Mouse (Mus musculus) CD4-positive helper T cell, adult 2 months (primary cell): Measurements from ENCODE around the gene Cfap58.

Source experiments
- DNase-seq: peaks from one replicate; pipeline ENCODE4 v3.0.0-alpha.2; 2012; ENCODE audit warnings: low read depth, missing footprints, low spot score

The Cfap58 gene

DNA sequence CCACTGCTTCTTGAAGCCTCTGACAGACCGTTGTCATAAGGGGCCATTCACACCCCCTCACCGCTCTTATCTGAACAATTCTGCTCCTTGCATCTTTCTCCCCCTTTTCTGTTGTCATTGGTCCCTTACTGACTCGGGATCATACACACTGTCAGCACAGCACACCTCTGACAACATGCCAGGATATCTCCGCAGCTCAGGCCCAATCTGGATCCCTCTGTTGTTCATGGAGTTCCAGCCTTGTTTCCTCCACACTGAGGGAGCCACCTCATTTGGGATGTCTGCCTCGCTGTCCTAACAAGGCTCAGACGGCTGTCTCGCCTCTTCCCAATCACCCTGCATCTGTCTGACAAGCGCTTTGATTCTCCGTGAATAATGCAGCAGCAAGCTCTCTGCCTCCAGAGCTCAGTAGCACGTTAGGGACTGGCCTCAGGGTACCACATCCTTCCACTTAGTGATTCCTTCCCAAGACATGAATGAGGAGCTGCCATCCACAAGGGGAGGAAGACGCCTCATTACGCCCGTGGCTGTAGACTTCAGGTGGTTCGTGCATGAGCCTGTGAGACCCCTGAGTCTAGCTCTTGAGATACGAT, 40.7 kb downstream of the Cfap58 start:
- DNase-seq = no peak

DNA sequence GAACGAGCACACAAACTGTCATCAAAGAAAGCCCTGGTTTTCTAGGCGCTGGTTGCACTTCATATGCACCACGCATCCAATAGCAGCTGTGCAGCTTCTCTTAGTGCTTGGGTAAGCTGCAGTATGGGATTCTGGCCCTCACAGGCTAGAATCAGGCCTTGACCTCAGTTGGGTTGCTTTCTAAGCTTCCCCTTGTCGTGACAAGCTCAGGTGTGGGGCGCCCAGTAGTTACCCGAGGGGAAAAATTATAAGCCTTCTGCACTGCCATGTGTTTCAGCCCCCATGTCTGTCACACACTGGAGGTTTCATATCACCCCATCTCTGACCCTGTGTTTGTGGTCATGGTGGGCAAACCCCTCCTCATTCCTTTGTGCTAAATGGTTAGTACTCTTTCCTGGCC, 42.0 kb downstream of the Cfap58 start:
- no peak for DNase-seq

DNA sequence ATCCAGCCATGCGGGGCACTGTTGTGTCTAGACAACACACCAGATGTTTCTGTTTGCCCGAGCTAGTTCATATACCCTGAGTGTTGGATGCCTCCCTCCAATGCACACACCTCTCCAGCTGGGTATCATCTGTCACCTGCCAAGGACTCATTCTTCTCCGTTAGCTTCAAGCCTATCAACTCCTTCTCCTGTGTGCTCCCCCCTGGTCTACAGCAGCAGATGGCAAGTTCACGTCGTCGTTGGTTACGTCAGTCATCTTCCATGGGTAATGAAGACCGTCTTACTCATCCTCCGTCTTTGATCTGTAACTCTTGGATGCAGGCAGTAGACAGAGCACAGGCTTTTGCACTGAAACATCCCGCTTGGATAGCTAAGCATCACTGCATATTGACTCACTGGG, 42.8 kb downstream of the Cfap58 start:
- no peak for DNase-seq

- DNase-seq = no peak
Observed at GRCm38 (mm10) chr19:47985606-47986213, 48.2 kb downstream of the Cfap58 start.

GRCm38 (mm10) chr19:47987986-47988385, 50.5 kb downstream of the Cfap58 start:
- no peak for DNase-seq

DNA sequence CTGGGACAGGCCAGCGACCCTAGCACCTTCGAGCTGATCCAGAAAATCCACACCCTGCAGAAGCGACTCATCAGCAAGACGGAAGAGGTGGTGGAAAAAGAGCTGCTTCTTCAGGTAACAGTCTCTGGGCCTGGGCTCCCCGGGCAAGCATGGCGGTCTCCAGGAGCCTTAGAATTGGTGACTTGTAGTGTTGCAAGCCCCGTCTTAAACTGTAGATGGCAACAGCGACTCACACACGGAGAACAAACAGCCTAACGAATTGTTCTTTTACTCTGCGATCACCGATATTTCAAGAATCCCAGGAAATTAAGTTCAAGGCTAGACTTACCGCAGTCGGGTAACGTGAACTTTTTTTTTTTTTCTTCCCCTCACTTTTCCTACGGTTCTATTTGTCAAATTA, 51.0 kb downstream of the Cfap58 start:
- peak; percentile 5 for DNase-seq

DNA sequence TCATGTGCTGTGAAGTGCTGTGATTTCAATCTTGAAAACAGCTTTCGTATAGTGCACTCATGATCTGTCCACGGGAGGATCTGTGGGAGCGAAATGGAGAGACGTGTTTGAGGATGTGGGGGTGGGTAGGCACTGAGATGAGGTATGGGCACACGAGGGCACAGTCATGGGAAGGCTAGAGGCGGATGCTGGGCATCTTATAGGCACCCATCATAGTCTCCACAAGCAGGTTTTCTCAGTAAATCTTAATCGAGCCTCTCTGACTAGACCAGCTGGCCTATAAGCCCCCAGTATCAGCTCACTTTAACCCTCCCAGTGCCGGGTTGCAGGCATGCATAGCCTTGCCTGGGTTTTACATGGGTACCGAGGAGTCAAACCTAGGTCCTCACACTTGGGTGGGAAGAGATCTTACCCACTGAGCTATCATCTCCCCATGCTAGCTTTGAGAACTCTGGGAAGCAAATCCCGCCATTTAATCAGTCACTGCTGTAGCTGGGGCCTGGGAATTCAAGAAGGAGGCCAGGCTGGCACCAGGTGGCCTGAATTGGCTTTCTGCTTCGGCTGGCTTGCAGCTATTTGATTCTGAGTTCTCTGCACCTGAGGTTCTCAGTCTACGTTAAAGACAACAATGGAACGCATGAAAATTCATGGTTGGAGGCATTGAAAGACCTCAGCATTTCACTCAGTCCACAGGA, 51.6 kb downstream of the Cfap58 start:
- no peak for DNase-seq

GRCm38 (mm10) chr19:47989575-47989891, 52.1 kb downstream of the Cfap58 start:
- DNase-seq = no peak

DNA sequence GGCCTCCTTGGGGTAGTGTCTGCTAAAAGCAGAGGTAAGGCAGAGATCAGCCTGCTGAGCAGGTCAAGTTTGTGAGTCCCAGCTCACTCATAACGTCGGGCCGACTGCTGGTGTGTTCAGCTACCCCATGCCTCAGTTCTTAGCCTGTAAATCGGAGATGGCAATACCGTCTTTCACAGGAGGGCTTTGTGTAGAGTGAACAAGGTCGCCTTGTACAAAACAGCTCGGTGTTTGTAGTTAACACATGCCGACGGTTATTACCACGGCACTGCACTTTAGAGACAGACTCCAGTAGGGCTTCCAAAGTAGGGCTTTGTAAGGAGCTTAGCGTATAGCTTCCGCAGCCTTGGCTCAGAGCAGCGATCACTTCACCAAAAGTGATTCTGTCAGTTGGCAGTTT, 63.8 kb downstream of the Cfap58 start:
- DNase-seq = no peak

GRCm38 (mm10) chr19:48001774-48002173, 64.3 kb downstream of the Cfap58 start:
- DNase-seq = no peak

- DNase-seq = no peak
Observed at GRCm38 (mm10) chr19:48008771-48009413, 71.4 kb downstream of the Cfap58 start.

GRCm38 (mm10) chr19:48009586-48010331, 72.3 kb downstream of the Cfap58 start:
- DNase-seq = no peak

- no peak for DNase-seq
Observed at GRCm38 (mm10) chr19:48020103-48020502, 82.6 kb downstream of the Cfap58 start.

- no peak for DNase-seq
Observed at GRCm38 (mm10) chr19:48021435-48021834, 84.0 kb downstream of the Cfap58 start.

DNA sequence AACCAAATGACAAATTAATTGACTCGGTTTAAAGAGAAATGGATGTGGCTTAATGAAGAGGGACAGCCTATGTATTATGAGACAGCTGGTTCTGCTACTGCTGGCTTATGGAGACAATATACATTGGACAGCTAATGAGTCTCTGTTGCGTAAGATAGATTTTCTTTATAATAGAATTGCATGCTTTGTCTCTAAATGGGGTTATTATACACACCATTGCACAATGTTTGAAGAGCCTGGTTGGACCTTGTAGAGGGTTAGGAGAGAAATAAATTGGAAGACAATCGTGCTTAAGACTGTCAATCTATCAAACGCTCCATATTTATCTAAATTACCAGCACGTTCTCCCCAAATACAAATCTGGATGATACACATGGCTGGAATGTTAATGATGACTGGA, 85.3 kb downstream of the Cfap58 start:
- no peak for DNase-seq

GRCm38 (mm10) chr19:48023726-48024125, 86.3 kb downstream of the Cfap58 start:
- peak; percentile 72 for DNase-seq

DNA sequence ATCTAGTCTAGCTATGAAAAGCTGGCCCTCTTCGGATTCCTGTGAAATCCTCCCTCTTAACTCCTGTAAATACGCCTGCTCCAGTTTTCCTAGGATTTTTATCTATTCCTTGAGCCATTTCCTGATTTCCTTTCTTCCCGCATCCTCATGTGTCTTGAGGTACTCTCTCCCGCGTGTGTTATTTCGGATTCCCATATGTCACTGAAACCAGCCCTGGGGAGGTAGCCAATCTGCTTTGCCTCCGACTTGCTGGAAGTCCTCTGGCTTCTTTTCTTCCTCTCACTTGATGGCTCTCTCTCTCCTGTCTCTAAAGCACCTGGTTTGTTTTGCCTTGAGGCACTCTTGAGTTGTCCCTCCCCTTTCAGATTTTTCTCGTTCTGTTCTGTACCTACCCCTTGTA, 87.9 kb downstream of the Cfap58 start:
- DNase-seq = no peak

DNA sequence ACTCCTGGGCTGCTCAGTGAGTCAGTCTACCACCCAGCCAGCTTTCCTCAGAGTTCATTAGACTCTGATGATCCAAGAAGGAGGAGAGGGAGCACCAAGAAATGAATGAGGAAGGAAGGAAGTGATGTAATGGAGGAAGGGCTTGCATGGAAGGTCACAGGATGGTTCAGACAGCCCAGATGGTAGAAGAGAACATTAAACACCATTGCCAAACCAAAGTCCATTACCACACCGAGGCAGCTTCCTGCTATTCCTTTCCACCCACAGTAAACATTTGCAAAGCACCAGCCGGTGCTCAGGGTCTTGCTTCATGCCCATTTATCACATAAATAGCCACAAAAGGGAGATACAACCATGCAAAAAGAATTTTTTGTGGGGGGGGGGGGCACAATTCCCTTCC, 89.4 kb downstream of the Cfap58 start:
- DNase-seq = no peak

DNA sequence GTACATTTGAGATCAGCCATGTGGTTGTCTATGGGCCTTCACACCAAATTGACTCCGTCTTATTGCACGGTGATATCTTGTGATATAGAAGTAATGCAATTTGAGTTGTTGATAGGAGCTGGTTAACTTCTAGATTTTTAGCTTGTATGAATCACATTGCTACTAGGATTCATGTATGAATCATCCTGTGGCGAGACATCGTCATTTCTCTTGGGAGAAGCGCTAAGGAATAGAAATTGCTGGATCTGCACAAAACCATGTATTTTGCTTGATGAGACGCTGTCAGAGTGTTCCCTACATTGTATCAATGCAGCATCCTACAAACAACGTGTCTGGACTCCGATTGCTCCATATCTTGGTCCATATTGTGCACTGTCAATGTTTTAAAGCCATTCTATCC, 102.1 kb downstream of the Cfap58 start:
- no peak for DNase-seq

GRCm38 (mm10) chr19:48047315-48047714, 109.8 kb downstream of the Cfap58 start:
- DNase-seq = no peak

GRCm38 (mm10) chr19:48049361-48049760, 111.9 kb downstream of the Cfap58 start:
- DNase-seq = no peak

- no peak for DNase-seq
Observed at GRCm38 (mm10) chr19:48063289-48063688, 125.8 kb downstream of the Cfap58 start.
